Mouse (Mus musculus) lung, adult 10 weeks (tissue): ENCODE results near the gene Hsdl2. TPM values are rescaled to one million over a fixed set of nuclear protein-coding genes. Genes with fewer than 3 reads are reported as not detected.

Source experiments
- polyA plus RNA-seq: library from polyadenylated mRNA; stranded (reverse); fragments of 350-450 nt; fragmentation: Illumina TruSeq; extraction: RNeasy Lipid Tissue Mini Kit (QIAGEN cat#74804); gene quantifications from one replicate; pipeline ENCODE4 v1.2.3, GENCODE M21; 2014; ENCODE audit warnings: low read depth, low replicate concordance; ENCODE audit not compliant: insufficient read depth

Hsdl2 gene
- polyA plus RNA-seq: 18.0 TPM

DNA sequence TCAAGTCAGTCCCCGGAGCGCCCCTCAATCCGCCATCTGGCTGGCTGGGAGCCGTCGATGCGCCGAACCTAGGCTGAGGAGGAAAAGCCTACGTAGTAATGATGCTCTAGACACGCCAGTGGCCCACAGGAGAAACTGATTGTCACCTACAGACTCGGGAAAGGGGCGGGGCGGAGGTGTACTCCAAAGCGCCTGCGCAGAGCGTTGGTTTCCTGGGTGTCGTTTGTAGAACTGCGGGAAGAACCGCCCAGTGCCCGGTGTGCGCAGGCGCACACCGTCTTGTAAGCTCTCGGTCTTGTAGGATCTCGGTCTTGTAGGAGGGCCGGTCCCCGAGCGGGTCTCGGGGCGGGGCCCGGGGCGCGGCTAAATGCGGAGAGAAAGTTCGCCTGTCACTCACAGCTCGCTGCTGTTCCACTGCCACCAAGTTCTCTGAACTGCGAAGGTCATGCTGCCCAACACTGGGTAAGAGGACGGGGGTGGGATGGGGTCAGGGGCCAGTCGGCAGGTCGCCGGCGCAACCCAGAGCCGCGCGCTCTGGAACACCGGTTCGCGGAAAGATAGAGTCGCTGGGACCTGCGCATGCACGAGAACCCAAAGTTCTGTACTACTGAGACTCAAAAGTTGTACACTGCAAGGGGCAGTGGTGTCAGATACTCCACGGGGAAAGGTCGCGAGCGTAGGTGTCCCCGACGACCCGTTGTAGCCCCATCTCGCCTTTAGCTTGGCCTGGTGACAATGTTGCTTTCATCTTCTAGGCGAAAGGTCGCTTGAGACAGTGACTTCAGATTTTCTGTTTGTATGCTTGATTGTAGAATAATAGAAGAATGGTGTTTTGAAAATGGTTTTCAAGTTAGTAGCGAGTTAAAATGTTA lies at the start of gene Hsdl2:
Gene Hsdl2 (plus strand): TSS at position 250 of the 872 bp plus-strand sequence.

GRCm38 (mm10) chr4:59549175-59549976 lies 32.0 kb upstream of the Hsdl2 start, which contains the start of gene Ptbp3:
Ptbp3 (minus strand) TSS chr4:59549364.

GRCm38 (mm10) chr4:59625998-59626910 lies 44.9 kb downstream of the Hsdl2 start, which contains the start of gene E130308A19Rik:
E130308A19Rik (plus strand) TSS chr4:59626211.

Other genes with a start within 250 kb of the Hsdl2 start
- gene Susd1, start 142.9 kb upstream of the Hsdl2 start, polyA plus RNA-seq: 4.2 TPM
- gene Ptbp3, start 32.2 kb upstream of the Hsdl2 start, polyA plus RNA-seq: 22.7 TPM
- gene E130308A19Rik, start 44.6 kb downstream of the Hsdl2 start, polyA plus RNA-seq: 2.1 TPM
- 10.3 TPM for gene Inip, start 220.0 kb downstream of the Hsdl2 start, polyA plus RNA-seq
- 4.8 TPM for gene Snx30, start 224.3 kb downstream of the Hsdl2 start, polyA plus RNA-seq